Mouse (Mus musculus): ENCODE data around the gene Ttll7.

GRCm38 (mm10) chr3:146964384-146964783, 112.2 kb downstream of the Ttll7 start:
- TF ChIP-seq CTCF (IDR thresholded peaks at IDR 0.05; ENCODE audit: extremely low read depth, insufficient read depth, low read length), result no peak
- TF ChIP-seq POLR2A (IDR thresholded peaks at IDR 0.05; ENCODE audit: extremely low read depth, insufficient read depth, low read length), result no peak
